Mouse (Mus musculus): Measurements from ENCODE around the gene Nrxn3. TPM values are rescaled to one million over a fixed set of nuclear protein-coding genes. Genes with fewer than 3 reads are reported as not detected.
A peak's percentile ranks its signal among the peaks of the same experiment; 100 is the strongest.

The Nrxn3 gene
- polyA plus RNA-seq, 1 experiment from 2014 or later = 94.1 TPM

GRCm38 (mm10) chr12:89258879-89259278, 536.2 kb downstream of the Nrxn3 start:
- no peak overlapping the region for H3K9ac ChIP-seq
- peaks cover 7% of the 10 kb centered on the region; the same call in 1 of the 2 replicates for H3K4me1 ChIP-seq (replicated peaks)
- no peak for ATAC-seq (ENCODE audit: low FRiP score, low read depth)
- H3K36me3 ChIP-seq = no peaks in the 10 kb centered on the region
- H3K27me3 ChIP-seq = no peaks in the 10 kb centered on the region
- no peak overlapping the region for H3K4me3 ChIP-seq
- H3K27ac ChIP-seq (replicated peaks) = 0 out of 2 replicates have a peak overlapping the region, but pooled peaks have one; percentile 2
- 57% methylated on average over 3 of the region's 3 CpGs for WGBS
- no peaks in the 10 kb centered on the region for H3K9me3 ChIP-seq
- no peak overlapping the region for H3K4me2 ChIP-seq

- no peaks in the 10 kb centered on the region for H3K9me3 ChIP-seq
- WGBS = 92% methylated on average over 24 of the region's 24 CpGs
- H3K9ac ChIP-seq = no peak overlapping the region
Observed at GRCm38 (mm10) chr12:89260076-89260475, 537.4 kb downstream of the Nrxn3 start.

GRCm38 (mm10) chr12:89262261-89262660, 539.6 kb downstream of the Nrxn3 start:
- Histone ChIP-seq H3K27me3 (no peaks in the 10 kb centered on the region), H3K4me1 (replicated peaks) (peaks cover 4% of the 10 kb centered on the region; the same call in 1 of the 2 replicates), H3K27ac (replicated peaks) (no peak overlapping the region), H3K9me3 (no peaks in the 10 kb centered on the region), H3K4me2 (no peak overlapping the region), H3K4me3 (no peak overlapping the region), H3K9ac (no peak overlapping the region), H3K36me3 (no peaks in the 10 kb centered on the region)
- WGBS = 57% methylated on average over 1 of the region's 1 CpGs
- ATAC-seq (ENCODE audit: low FRiP score, low read depth) = no peak

More at GRCm38 (mm10) chr12:89260076-89260475, 537.4 kb downstream of the Nrxn3 start:
- Histone ChIP-seq H3K4me2 (no peak overlapping the region), H3K4me1 (replicated peaks) (peaks cover 7% of the 10 kb centered on the region; the same call in 1 of the 2 replicates), H3K36me3 (no peaks in the 10 kb centered on the region), H3K4me3 (no peak overlapping the region), H3K27ac (replicated peaks) (no peak overlapping the region), H3K27me3 (no peaks in the 10 kb centered on the region)
- ATAC-seq (ENCODE audit: low FRiP score, low read depth) = no peak

- Histone ChIP-seq H3K9ac (no peak overlapping the region), H3K27me3 (no peaks in the 10 kb centered on the region), H3K4me3 (no peak overlapping the region), H3K4me1 (replicated peaks) (peaks cover 3% of the 10 kb centered on the region), H3K36me3 (no peaks in the 10 kb centered on the region), H3K4me2 (no peak overlapping the region), H3K27ac (replicated peaks) (no peak overlapping the region), H3K9me3 (no peaks in the 10 kb centered on the region)
- peak; percentile 61; the same call in 1 of the 2 replicates for ATAC-seq (ENCODE audit: low FRiP score, low read depth)
- 56% methylated on average over 6 of the region's 6 CpGs for WGBS
Observed at GRCm38 (mm10) chr12:89282362-89283343, 560.0 kb downstream of the Nrxn3 start.

- no peak overlapping the region for H3K4me3 ChIP-seq
- H3K4me2 ChIP-seq = no peak overlapping the region
- no peak overlapping the region for H3K27ac ChIP-seq (replicated peaks)
- H3K4me1 ChIP-seq (replicated peaks) = peaks cover 7% of the 10 kb centered on the region
- WGBS = 89% methylated on average over 3 of the region's 3 CpGs
- ATAC-seq (ENCODE audit: low FRiP score, low read depth) = no peak
- H3K9ac ChIP-seq = no peak overlapping the region
- no peaks in the 10 kb centered on the region for H3K9me3 ChIP-seq
- H3K36me3 ChIP-seq = no peaks in the 10 kb centered on the region
- no peaks in the 10 kb centered on the region for H3K27me3 ChIP-seq
Observed at GRCm38 (mm10) chr12:89284412-89284811, 561.7 kb downstream of the Nrxn3 start.

- Histone ChIP-seq H3K27ac (replicated peaks) (no peak overlapping the region), H3K4me1 (replicated peaks) (peaks cover 27% of the 10 kb centered on the region), H3K4me3 (no peak overlapping the region), H3K36me3 (no peaks in the 10 kb centered on the region), H3K27me3 (no peaks in the 10 kb centered on the region), H3K9me3 (no peaks in the 10 kb centered on the region), H3K9ac (no peak overlapping the region), H3K4me2 (no peak overlapping the region)
- 55% methylated on average over 4 of the region's 4 CpGs for WGBS
- ATAC-seq (ENCODE audit: low FRiP score, low read depth) = no peak
Observed at GRCm38 (mm10) chr12:89287037-89287436, 564.4 kb downstream of the Nrxn3 start.

- Histone ChIP-seq H3K27ac (replicated peaks) (peak overlapping the region; percentile 30), H3K9me3 (no peaks in the 10 kb centered on the region), H3K4me2 (no peak overlapping the region), H3K4me1 (replicated peaks) (peaks cover 23% of the 10 kb centered on the region), H3K36me3 (no peaks in the 10 kb centered on the region), H3K9ac (no peak overlapping the region), H3K27me3 (no peaks in the 10 kb centered on the region), H3K4me3 (no peak overlapping the region)
- WGBS = 46% methylated on average over 4 of the region's 4 CpGs
- peak; percentile 90 for ATAC-seq (ENCODE audit: low FRiP score, low read depth)
Observed at GRCm38 (mm10) chr12:89289589-89290274, 567.1 kb downstream of the Nrxn3 start.

- peak overlapping the region; percentile 42 for H3K27ac ChIP-seq (replicated peaks)
- H3K9me3 ChIP-seq = no peaks in the 10 kb centered on the region
- no peaks in the 10 kb centered on the region for H3K27me3 ChIP-seq
- no peak overlapping the region for H3K4me3 ChIP-seq
- no peak overlapping the region for H3K9ac ChIP-seq
- WGBS = 32% methylated on average over 4 of the region's 4 CpGs
- ATAC-seq (ENCODE audit: low FRiP score, low read depth) = peak; percentile 75
- peaks cover 23% of the 10 kb centered on the region for H3K4me1 ChIP-seq (replicated peaks)
- H3K36me3 ChIP-seq = no peaks in the 10 kb centered on the region
- no peak overlapping the region for H3K4me2 ChIP-seq
Observed at GRCm38 (mm10) chr12:89290736-89291574, 568.3 kb downstream of the Nrxn3 start.

- H3K27me3 ChIP-seq = no peaks in the 10 kb centered on the region
- no peaks in the 10 kb centered on the region for H3K9me3 ChIP-seq
- H3K9ac ChIP-seq = no peak overlapping the region
- no peaks in the 10 kb centered on the region for H3K36me3 ChIP-seq
- 44% methylated on average over 4 of the region's 4 CpGs for WGBS
- no peak for ATAC-seq (ENCODE audit: low FRiP score, low read depth)
- H3K4me3 ChIP-seq = no peak overlapping the region
- no peak overlapping the region for H3K27ac ChIP-seq (replicated peaks)
- no peaks in the 10 kb centered on the region for H3K4me1 ChIP-seq (replicated peaks)
- no peak overlapping the region for H3K4me2 ChIP-seq
Observed at GRCm38 (mm10) chr12:89302011-89302410, 579.3 kb downstream of the Nrxn3 start.

GRCm38 (mm10) chr12:89310200-89310599, 587.5 kb downstream of the Nrxn3 start:
- no peak for ATAC-seq (ENCODE audit: low FRiP score, low read depth)
- Histone ChIP-seq H3K27ac (replicated peaks) (no peak overlapping the region), H3K9me3 (no peaks in the 10 kb centered on the region), H3K36me3 (no peaks in the 10 kb centered on the region), H3K9ac (no peak overlapping the region), H3K4me1 (replicated peaks) (no peaks in the 10 kb centered on the region), H3K4me2 (no peak overlapping the region), H3K27me3 (no peaks in the 10 kb centered on the region), H3K4me3 (no peak overlapping the region)
- WGBS = 93% methylated on average over 1 of the region's 1 CpGs

- Histone ChIP-seq H3K27ac (replicated peaks) (no peak overlapping the region), H3K27me3 (no peaks in the 10 kb centered on the region), H3K9ac (no peak overlapping the region), H3K4me2 (no peak overlapping the region), H3K4me1 (replicated peaks) (no peaks in the 10 kb centered on the region), H3K4me3 (no peak overlapping the region), H3K36me3 (no peaks in the 10 kb centered on the region), H3K9me3 (no peaks in the 10 kb centered on the region)
- WGBS = 39% methylated on average over 1 of the region's 1 CpGs
- no peak for ATAC-seq (ENCODE audit: low FRiP score, low read depth)
Observed at GRCm38 (mm10) chr12:89312586-89312985, 589.9 kb downstream of the Nrxn3 start.
